Mouse (Mus musculus) embryo, embryonic 11.5 days (tissue): ENCODE measurements around the gene Cdc14b.
A peak's percentile ranks its signal among the peaks of the same experiment; 100 is the strongest.

Source experiments
- DNase-seq: peaks from one replicate; pipeline ENCODE4 v3.0.0-alpha.2; 2012; ENCODE audit warnings: low read depth, low spot score

Gene Cdc14b

DNA sequence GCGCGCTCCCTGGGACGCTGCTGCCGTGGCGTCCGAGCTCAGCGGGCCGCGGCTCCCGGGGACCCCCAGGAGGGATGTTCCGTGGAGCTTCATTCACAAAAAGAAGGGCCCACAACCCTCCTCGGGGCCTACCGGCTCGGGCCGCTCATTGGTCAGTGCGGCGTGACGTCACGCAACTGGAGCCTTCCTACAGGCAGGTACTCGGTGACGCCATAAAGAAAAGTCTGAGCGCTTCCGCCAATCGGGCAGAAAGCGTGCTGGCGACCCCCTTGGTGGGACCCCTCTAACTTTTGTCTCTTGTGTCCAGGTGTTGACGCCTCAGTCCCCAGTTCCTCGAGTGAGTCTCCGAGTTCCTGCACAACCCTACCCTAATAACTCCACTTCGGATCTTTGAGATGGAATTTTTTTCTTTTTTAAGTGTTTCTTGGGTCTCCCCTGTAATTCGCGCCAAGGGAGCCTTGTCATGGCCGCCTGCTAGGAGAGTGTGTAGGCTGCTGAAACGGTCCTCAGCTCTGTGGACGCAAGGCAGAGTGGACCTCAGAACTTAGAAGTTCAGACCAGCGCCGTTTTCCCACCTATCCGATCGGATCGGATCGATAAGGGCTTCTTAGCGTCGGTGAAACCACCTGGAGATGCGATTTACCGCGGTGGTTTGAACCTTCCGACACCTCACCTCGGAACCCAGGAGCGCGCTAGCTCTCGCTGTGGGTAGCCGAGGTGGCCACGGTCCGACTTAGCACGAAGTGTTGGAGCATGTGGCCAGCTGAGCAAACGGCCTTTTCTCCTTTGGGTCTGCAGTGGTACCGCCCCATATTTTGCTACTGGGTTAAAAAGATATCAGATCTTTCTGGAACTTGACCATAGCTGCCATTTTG, at the start of gene Cdc14b:
Cdc14b (minus strand) TSS at position 412 of the 875 bp plus-strand sequence.
- peak; percentile 92 for DNase-seq

DNA sequence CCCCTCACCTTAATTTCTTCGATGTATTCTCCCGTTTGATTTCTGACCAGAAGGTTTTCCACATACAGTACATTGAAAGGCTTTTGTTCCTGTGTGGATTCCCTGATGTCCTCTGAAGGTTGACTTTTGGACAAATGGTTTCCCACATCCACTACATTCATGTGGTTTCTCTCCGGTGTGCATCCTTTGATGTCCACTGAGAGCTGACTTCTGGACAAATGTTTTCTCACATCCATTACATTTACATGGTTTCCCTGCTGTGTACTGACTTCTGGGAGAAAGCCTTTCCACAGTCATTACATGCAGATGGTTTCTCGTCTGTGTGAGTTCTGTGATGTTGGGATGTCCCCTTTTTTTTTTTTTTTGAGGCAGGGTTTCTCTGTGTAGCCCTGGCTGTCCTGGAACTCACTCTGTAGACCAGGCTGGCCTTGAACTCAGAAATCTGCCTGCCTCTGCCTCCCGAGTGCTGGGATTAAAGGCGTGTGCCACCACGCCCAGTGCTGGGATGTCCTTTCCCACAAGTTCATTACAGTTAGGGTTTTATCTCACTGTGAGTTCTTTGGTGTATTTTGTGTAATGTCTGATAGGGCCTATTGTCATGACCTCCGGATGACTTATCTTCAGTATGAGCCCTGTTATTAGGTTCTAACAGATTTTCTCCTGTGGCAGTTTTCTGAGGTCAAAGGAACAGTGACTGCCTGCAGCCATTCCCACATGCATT, 47.6 kb upstream of the Cdc14b start:
- no peak for DNase-seq

- no peak for DNase-seq
Measured at GRCm38 (mm10) chr13:64320334-64320733, 45.2 kb upstream of the Cdc14b start.

DNA sequence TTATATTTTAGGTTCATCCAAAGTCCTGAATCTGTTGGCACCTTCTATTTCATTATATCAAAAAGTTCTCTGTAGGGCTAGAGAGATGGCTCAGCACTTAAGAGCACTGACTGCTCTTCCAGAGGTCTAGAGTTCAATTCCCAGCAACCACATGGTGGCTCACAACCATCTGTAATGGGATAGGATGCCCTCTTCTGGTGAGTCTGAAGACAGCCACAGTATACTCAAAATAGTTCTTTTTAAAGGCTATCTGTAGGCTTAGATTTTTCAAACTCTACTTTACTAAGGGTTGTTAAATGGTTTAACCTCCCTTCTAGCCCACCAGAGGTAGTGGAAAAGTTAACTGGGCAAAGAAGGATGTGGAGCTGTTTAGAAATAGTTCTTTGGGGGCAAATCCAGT, 44.7 kb upstream of the Cdc14b start:
- DNase-seq = no peak

GRCm38 (mm10) chr13:64318355-64318754, 43.3 kb upstream of the Cdc14b start:
- no peak for DNase-seq

GRCm38 (mm10) chr13:64315483-64316050, 40.5 kb upstream of the Cdc14b start:
- DNase-seq = peak; percentile 62

DNA sequence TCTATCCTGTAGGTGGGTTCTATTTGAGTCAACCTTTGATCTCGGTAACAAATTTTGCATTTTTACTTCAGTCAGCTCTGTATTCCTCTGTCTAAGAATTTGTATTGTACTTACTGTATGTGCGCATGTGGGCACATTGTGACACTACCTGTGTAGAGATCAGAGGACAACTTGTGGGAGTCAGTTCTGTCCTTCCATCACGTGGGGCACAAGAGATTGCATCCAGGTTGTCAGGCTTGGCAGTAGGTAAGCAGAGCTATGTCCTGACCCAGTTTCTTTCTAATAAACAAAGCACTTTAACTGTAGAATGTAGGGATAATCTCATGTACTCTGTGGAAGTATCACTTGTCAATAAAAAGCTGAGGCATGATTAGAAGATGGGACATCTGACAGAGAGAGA, 39.0 kb upstream of the Cdc14b start:
- DNase-seq = no peak

DNA sequence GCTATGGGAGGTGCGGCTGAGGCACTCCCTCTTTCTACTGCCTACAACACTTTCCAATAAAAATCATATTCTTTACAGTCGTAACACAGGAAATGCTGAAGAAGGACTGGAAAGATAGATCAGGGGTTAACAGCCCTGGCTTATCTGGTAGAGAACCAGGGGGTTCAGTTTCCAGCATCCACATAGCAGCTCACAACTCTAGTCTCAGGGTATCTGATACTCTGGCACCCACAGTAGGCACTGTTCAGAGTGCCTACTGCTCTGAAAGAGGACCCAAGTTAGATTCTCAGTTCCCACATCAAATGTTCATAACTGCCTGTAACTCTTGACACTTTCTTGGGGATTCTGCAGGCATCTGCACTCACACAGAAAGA, 37.8 kb upstream of the Cdc14b start:
- no peak for DNase-seq

DNA sequence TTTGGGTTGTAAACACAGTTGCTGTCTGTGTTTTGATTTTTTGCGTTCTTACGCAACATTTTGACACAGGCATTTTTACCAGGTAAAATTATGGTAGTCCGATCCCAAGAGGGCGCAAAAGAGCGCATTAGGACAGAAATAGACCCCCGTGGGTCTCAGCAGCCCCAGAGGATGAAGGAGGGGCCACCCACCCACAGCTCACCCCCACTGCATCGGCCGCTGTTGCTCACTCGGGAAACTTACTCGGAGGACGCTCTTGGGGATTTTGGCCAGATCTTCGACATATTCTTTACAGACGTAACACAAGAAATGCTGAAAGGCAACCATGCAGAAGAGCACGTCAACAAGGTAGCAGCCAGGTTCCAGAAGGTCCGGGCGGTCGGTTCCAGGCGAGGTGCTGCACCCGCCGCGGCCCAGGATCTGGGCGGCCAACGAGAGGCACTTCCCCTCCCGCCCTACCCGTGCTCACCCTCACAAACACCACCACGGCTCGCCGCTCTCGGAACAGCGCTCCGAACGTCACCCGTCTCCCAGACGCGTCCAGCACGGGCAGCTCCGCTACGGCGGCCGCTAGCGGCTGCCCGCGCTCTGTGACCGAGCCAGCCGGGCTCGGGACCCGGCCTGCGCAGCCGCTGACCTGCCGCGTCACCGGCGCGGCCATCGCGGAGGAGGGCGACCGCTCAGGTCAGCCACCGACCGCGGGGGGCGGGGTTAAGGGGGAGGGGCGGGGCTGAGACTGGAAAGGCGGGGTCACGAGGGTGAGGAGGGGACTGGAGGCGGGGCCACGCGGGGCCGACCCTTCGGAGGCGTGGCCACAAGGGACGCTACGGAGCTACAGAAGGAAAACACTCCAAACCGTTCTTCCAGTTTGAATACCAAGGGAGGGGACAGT, 37.2 kb upstream of the Cdc14b start, which contains the start of gene Aaed1:
Aaed1 (minus strand) TSS at position 687 of the 892 bp plus-strand sequence.
- peak; percentile 72 for DNase-seq

GRCm38 (mm10) chr13:64311266-64311665, 36.2 kb upstream of the Cdc14b start:
- no peak for DNase-seq

DNA sequence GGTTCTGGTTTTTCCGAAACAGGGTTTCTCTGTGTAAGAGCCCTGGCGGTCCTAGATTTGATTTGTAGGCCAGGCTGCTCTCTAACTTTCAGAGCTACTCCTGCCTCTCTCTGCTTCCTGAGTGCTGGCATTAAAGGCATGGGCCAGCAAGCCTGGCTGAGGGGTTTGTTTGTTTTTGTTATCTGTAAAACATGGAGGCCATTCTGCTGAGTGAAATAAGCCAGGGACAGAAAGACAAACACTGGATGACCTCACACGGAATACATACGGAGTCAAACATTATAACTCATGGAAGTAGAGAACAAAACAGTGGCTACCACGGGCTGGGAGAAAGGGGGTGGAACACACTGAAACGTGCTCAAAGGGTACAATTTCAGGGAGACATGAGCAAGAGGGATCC, 35.5 kb upstream of the Cdc14b start:
- DNase-seq = no peak

DNA sequence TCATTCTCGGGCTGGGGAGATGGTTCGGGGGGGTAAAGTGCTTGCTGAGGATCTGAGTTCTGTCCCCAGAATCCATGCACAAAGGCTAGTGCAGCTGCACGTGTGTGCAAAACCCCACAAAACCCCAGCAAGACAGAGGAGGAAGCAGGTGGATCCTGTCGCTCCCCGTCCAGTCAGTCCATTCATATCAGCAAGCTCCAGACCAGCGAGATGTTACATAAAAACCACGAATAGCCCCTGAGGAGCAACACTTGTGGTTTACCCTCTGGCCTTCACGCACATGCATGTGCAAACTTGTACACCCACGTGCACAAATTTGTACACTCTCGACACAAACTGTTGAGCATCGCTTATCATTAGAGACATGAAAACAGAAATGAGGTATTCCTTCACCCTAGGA, 34.8 kb upstream of the Cdc14b start:
- no peak for DNase-seq

GRCm38 (mm10) chr13:64309036-64309435, 33.9 kb upstream of the Cdc14b start:
- no peak for DNase-seq

GRCm38 (mm10) chr13:64307508-64307907, 32.4 kb upstream of the Cdc14b start:
- DNase-seq = no peak

DNA sequence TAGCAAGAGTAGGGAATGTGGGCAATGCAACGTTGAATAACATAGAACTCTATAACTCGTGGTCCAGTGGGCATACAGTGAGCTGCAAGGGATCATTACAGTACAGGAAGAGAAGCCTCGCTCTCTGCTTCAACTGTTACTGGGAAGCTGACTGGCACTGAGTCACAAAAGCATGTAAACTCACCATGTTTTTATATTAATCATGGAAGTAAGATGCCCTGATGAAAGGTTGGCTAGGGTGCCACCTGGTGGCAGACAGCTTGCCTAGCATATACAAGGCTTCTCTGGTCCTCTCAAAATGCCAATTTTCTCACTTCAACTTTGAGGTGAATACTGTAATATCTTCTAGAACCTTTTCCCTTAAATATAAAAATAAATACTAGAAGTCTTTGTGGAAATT, 31.0 kb upstream of the Cdc14b start:
- peak; percentile 57 for DNase-seq

DNA sequence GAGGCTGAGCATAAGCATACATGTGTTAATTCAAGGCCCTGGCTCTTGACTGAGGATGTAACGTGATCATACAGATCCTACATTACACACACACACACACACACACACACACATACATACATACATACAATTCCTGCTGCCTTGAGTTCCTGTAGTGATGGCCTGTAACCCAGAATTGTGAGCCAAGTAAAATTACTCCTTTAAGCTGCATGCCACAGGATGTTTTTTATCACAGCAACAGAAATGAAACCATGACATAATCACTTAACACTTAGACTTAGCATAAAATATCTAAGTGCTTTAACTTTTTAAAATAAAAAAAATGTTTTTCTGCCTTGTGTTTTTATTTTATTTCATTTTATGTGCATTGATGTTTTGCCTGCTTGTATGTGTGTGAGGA, 24.0 kb upstream of the Cdc14b start:
- no peak for DNase-seq

- DNase-seq = no peak
Measured at GRCm38 (mm10) chr13:64286791-64287190, 11.7 kb upstream of the Cdc14b start.

DNA sequence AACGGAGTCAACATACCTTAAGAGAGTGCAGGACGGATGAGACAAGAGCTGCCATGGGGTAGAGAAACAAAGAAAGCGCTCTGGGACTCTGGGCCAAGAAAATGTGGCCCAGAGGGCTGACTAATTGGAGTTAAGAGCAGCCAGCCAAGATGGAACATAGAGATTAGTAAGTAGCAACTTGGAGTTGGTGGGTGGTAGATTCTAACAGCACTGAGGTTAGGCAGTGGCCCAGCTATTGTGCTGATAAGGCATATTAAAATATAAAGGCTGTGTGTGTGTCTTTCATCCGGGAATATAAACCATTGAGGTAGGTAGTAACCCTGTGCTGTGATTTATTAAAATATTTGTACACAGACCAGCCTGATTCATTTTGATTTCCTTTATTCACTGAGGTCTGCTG, 11.2 kb upstream of the Cdc14b start:
- DNase-seq = no peak

- DNase-seq = no peak
Measured at GRCm38 (mm10) chr13:64284676-64285075, 9.6 kb upstream of the Cdc14b start.

- DNase-seq = no peak
Measured at GRCm38 (mm10) chr13:64280940-64281339, 5.8 kb upstream of the Cdc14b start.

DNA sequence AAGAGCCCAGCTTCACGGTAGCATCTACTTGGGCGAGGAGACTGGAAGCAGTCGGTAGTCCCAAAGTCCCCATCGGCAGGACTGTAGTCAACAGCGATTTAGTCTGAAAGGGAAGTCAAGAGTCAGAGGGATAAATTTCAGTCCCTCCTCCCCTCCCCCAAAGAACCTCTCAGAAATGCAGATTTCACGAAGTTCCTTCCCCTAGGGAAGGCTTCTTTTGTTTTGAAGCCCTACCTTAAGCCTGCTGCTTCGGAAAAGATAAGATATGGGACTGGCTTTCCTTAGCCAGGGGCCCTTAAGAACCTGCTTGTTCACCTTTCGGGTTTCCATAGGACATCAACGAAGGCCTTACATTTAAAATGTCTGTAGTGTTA, 651 bp upstream of the Cdc14b start:
- peak; percentile 14 for DNase-seq
